32 mouse cellular contexts compared by ENCODE assay signal in the genomic region with DNA sequence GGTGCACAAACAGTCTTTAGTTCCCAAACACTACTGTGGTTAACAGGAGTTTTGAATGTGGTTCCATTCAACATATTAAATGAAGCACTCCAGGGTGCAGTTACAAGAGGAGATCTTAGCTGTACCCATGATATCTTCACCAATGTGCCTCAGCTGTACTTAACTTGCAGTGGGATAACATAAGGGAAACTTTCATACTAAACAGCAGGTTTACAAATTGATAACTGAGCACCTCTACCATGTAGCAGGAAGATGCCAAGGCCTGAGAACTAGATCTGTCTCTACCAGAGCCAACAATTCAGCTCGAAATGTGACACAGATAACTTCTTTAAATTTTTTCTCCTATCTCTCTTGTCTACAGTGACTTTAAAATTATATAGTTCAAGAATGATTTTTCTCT.
"Had no signal": no experiment of that assay in that cellular context is flagged by ENCODE, and none has a peak within 500 bp of the region (broad histone marks: within the 10 kb centered on the region; RNA-seq: fewer than 3 reads in every experiment).

No protein-coding gene starts in this region.

- H3K4me3 ChIP-seq: heart, embryonic 10.5 days; heart, embryonic 12.5 days; heart, embryonic 13.5 days; heart, embryonic 15.5 days; hindbrain, embryonic 10.5 days; hindbrain, embryonic 12.5 days; hindbrain, embryonic 13.5 days; hindbrain, embryonic 15.5 days; intestine, embryonic 15.5 days; kidney, embryonic 15.5 days; layer of hippocampus, adult 2 months had no signal

- H3K4me1 ChIP-seq: heart, embryonic 10.5 days; heart, embryonic 12.5 days; heart, embryonic 15.5 days; hindbrain, embryonic 10.5 days; hindbrain, embryonic 12.5 days; hindbrain, embryonic 13.5 days; hindbrain, embryonic 15.5 days; intestine, embryonic 15.5 days; kidney, embryonic 15.5 days had no signal

- ATAC-seq: hindbrain, embryonic 16.5 days; hindbrain, postnatal 0 days; inflammation-experienced regulatory T-cells, adult 6 months; intestine, embryonic 15.5 days; intestine, embryonic 16.5 days; intestine, postnatal 0 days had no signal

- H3K27me3 ChIP-seq: heart, embryonic 12.5 days; heart, embryonic 13.5 days; heart, embryonic 15.5 days; hindbrain, embryonic 12.5 days; hindbrain, embryonic 13.5 days; hindbrain, embryonic 15.5 days; intestine, embryonic 15.5 days; kidney, embryonic 15.5 days had no signal

- H3K36me3 ChIP-seq: heart, embryonic 15.5 days; hindbrain, embryonic 10.5 days; hindbrain, embryonic 12.5 days; hindbrain, embryonic 13.5 days; intestine, embryonic 15.5 days had no signal

- H3K9me3 ChIP-seq: heart, embryonic 10.5 days; heart, embryonic 12.5 days; heart, embryonic 13.5 days; heart, embryonic 15.5 days; hindbrain, embryonic 10.5 days; hindbrain, embryonic 12.5 days; hindbrain, embryonic 13.5 days; hindbrain, embryonic 15.5 days; intestine, embryonic 15.5 days; kidney, embryonic 15.5 days had no signal

- H3K9ac ChIP-seq: heart, embryonic 12.5 days; heart, embryonic 13.5 days; heart, embryonic 15.5 days; hindbrain, embryonic 12.5 days; hindbrain, embryonic 13.5 days; hindbrain, embryonic 14.5 days; hindbrain, embryonic 15.5 days; intestine, embryonic 15.5 days; kidney, embryonic 15.5 days had no signal

- H3K27ac ChIP-seq: heart, embryonic 10.5 days; heart, embryonic 13.5 days; heart, embryonic 15.5 days; hindbrain, embryonic 10.5 days; hindbrain, embryonic 12.5 days; hindbrain, embryonic 13.5 days; hindbrain, embryonic 14.5 days; hindbrain, embryonic 15.5 days; hindbrain, postnatal 0 days; intestine, embryonic 15.5 days; kidney, embryonic 15.5 days; kidney, postnatal 0 days; layer of hippocampus, adult 2 months had no signal

- DNase-seq: heart, postnatal 10 days; heart, postnatal 14 days; heart, postnatal 36 days; heart, postnatal 4 days; kidney, adult 11 months; kidney, adult 18-20 months; kidney, adult 2 months; kidney, adult 8-10 months; kidney, postnatal 10 days; kidney, postnatal 14 days; kidney, postnatal 25 days; kidney, postnatal 36 days; kidney, postnatal 4 days; layer of hippocampus, adult 9-11 months had no signal
